Mouse (Mus musculus) heart, adult 2 months (tissue): ENCODE data around the gene Rffl.

ENCODE experiments used
- CTCF ChIP-seq: fragments of 200-600 bp; IDR thresholded peaks from 2 replicates; pipeline ENCODE4 v1.8.1; 2022; ENCODE audit warnings: antibody characterized with exemption, mild to moderate bottlenecking, moderate library complexity
- EP300 ChIP-seq: fragments of 200-500 bp; IDR thresholded peaks from 2 replicates; pipeline ENCODE4 v1.6.1; 2011; ENCODE audit warnings: low read depth, low read length, control low read depth; ENCODE audit not compliant: insufficient read depth

- TF ChIP-seq EP300 (no peak), CTCF (no peak)
These were observed 88.8 kb downstream of the Rffl start for GRCm38 (mm10) chr11:82782197-82782596.
